Mouse (Mus musculus) right cerebral cortex, postnatal 36 days (tissue): Measurements from ENCODE around the gene Ctnnbip1.

Experiments used
- DNase-seq, 2 experiments: peaks; one replicate each; pipeline ENCODE4 v3.0.0; 2022; ENCODE audit warnings: low spot score in 2 of 2, mixed read lengths in 1 of 2

Gene Ctnnbip1

DNA sequence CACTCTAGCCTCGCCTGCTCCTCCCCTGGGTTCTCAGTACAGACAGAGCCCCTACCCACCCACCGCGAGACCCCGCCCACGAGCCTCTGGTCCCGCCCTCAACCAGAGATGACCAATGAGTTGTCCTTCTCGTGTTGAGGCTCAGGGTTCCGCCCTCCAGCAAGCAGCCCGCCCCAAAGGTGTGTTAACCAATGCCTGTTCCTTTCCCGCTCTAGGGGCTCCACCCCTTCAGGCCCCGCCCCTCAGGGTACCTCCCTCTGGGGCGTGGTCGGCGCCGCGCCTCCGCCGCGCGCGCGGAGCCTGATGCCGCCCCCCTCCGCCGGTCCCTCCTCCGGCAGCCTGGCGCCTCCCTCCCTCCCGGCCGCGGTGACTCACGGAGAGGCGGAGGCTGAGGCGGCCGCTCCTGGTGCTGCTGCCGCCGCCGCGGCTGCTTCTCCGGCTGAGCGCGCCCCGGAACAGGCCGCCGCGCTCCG is at the start of gene Ctnnbip1:
Gene Ctnnbip1 (plus strand): TSS at position 369 of the 473 bp plus-strand sequence.
- DNase-seq = peak; percentile 93 to 95

DNA sequence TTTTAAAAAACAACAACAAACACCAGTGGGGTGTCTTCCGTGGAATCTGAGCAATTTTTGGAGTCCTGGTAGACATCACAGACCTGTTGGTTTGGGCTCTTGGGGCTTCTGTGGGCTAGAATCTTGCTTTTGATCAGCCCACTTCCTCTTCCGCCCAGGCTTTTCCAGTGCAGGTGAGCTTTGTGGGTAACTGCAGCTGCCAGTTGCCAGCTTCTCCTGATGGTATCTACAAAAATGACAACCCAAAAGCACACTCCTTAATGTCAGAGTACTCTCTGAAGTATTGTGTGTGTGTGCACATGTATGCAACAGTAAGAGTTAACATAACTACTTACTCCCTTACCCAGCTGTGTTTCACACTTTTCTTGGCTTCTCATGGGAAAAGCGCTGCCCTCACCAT is 48.5 kb upstream of the Ctnnbip1 start:
- no peak for DNase-seq

DNA sequence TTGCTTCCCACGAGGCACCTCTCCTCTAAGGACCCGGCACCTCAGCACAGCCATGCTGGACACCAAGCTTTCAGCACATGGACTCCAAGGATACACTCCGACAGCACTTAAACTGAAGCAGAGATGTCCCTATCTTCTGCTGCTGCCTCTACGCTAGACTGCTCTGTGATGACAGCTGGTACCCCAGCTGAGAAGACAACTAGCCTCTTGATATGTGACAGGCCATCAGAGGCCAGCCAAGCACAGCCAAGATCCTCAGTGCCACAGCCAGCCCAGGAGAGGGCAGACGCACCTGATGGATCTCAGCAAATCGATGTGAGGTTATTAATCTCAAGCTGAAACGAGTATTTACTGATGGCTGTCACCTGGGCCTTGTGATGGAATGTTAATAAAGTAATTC is 42.9 kb upstream of the Ctnnbip1 start:
- DNase-seq = no peak

DNA sequence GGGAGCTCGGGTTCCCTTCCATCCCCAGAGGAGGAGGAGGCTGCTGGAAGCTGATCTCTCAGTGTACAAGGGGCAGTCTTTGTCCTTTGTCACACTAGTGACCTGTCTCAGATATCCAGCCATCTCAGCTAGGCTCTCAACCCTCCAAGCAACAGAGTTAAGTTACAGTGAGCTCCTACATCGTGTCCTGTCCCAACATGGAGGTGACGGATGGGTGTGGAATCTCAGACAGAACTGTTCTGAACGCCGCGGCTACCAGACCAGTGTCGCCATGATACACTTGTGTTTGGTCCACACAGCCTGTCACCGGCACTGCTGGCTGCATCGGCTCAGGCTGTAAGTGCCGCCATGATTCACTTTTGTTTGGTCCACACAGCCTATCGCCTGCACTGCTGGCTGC is 41.0 kb upstream of the Ctnnbip1 start, which contains the start of gene Tmem274:
Gene Tmem274 (plus strand): TSS at position 301 of the 400 bp plus-strand sequence.
- DNase-seq = no peak

DNA sequence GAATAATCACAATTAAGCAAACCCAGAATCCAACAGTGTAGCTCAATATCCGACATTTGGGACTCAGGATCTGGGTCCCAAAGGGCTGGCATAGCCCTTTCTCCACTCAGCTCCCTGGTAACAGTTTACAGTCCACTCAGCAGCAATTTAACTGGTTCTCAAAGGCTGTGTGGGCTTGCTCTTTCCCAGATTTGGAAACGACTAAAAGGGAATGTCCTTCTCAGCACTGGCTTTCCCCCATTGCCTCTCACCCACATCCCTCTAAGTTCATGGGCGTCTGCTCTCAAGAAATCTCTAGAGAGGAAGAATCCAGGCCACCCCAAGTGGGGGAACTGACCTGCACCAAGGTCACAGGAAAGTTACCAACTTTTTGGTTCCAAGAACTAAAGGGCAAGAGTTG is 33.5 kb upstream of the Ctnnbip1 start:
- no peak for DNase-seq

DNA sequence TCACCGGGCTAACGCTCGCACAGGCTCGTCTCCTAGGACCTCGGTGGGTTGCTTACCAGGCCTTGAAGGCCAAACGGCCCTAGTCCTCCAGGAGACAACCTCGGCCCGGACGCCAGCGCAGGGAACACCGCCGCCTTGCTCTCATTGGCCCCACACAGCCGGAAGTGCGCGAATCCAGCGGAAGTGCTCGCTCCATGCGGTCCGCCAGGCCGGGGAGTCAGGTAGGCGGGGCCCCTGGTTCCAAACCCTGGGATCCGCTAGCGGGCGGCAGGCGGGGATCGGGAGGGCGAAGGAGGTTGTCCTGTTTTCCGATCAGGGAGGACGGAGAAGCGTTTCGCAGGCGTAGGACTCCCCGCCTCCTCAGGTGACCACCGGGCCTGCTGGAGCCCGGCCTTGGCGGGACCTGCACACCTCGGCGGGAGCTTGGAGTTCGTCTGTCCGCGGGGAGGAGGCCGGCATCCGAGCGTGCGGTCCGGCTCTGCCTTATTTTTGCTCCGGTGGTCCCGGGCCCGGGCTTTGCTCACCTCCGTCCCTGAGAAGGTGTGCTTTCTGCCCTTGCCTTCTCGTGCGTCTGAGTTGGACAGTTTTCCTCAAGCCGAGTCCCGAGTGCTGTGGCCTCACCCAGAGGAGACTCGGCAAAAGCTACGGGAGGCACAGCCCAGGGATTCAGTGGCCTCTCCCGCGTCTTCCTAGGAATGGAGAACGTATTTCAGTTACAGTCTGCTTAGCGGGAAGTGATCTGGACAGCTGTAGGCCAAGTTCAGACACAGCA is 32.8 kb upstream of the Ctnnbip1 start, which contains the start of the genes Nmnat1 and Lzic:
Gene Nmnat1 (minus strand): TSS at position 150 of the 772 bp plus-strand sequence.
Gene Lzic (plus strand): TSS at position 177 of the 772 bp plus-strand sequence.
- peak; percentile 87 for DNase-seq

DNA sequence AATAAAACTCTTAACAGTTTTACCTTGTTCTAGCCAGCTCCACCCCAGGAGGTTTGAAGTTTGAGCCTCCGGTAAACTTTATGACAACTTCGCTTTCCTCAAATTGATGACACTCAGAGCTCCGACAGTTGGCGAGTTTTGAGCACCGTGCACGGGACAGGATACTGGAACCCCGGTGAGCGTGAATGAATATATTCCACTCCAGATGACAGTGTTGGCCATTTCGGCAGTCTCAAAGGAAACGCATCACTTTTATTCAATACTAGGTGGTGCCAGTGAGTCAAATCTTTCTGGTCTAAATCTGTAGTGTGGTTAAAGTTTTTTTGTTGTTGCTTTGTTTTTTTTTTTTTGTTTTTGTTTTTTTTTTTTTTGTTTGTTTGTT is 32.2 kb upstream of the Ctnnbip1 start:
- DNase-seq = no peak

DNA sequence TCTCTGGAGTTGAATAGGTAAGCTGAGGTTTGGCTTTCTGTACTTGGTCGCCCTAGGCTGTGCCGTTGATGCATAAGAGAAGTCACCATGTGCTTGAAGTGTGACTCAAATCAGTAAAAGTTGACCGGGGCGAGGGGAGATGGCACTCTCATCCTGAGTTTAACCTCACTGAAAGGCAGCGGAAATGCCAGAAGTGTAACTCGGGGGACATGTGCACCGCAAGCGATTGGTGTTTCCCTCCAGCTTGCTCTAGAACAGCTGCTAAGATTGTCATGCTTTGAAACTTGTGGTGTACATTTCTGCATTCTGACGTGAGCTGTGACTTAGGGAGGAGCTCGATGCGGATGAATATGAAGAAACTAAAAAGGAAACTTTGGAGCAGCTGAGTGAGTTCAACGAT is 30.3 kb upstream of the Ctnnbip1 start:
- DNase-seq = no peak

DNA sequence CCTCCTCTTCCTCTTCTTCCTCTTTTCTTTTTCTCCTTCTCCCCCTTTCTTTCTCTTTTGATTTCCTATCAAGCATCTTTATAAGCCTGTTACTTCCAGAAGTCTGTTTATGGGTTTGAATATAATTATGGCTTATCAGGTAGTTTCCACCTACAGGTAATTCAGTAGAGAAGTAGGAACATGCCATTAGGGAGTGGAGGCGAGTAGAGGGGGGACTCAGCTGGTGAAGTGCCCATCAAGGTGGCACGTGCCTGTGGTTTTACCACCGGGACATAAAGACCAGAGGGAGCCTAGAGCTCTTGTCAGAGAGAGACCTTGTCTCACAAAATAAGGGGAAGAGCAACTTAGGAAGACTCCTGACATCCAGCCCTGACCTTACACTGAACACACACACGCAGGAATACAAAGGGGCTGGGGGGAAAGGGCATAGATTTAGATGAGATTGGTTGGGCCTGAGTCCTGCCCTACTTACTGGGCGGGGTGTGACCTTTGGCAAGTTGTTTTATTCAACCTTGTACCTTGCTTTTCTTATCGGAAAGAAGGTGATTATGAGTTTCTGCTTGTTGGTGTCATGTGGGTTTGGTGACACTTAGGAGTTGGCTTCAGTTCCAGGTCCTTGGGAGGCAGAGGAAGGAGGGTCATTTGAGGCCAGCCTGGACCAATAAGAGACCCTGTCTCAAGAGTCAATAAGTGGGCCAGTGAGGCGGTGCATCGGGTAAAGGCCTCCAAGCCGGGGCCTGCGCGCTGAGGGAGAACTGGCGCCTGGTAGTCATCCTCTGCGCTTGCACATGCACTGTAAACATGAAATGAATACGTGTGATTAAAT is 28.4 kb upstream of the Ctnnbip1 start:
- no peak for DNase-seq

DNA sequence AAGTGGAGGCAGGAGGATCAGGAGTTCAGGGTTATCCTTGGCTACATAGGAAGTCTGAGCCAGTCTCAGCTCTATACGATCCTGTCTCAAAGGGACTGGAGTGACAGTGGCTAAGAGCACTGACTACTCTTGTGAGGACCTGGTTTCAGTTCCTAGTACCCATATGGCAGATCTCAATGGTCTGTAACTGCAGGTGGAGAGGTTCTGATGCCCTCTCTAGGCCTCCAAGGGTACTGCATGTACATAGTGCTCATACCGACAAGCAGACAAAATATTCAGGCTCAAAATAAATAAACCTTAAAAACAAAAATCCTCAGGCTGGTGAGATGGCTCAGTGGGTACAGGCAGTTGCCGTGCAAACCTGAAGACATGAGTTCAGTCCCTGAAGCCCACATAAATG is 26.9 kb upstream of the Ctnnbip1 start:
- no peak for DNase-seq

DNA sequence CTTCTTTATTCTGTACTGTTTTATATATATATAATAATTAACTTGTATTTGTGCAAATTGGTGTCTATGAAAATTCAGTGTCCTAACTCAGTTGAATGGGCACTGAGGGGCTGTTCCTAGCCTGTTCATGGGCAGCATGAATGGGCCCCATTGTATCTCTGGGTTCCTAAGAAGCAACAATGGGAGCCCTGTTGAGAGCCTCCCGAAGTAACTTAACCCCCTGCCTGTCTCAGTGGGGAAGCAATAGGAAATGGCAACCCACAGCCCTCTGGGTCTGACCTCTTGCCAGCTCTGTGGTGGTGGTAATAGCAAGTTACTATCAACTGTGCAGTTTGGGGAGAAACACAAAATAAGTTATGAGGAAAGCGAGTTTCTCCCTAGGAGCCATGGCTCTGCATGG is 21.4 kb upstream of the Ctnnbip1 start:
- DNase-seq = peak in 1 of 2 experiments; percentile 9

DNA sequence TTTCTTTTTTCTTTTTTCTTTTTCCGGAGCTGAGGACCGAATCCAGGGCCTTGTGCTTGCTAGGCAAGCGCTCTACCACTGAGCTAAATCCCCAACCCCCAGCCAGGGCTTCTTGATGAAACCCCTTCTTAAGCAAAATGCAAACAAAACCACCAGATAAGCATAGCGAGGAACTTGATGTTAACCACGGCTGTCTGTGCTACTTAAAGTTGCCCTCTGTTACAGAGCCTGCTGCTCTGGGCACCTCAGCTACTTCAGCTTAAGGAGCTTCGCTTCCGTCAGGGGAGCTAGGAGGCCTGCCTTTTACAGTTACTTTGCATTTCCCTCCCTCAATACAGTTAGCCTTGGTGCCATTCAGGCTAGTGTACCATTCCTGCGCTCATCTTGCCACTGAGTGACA is 19.1 kb upstream of the Ctnnbip1 start:
- no peak for DNase-seq

DNA sequence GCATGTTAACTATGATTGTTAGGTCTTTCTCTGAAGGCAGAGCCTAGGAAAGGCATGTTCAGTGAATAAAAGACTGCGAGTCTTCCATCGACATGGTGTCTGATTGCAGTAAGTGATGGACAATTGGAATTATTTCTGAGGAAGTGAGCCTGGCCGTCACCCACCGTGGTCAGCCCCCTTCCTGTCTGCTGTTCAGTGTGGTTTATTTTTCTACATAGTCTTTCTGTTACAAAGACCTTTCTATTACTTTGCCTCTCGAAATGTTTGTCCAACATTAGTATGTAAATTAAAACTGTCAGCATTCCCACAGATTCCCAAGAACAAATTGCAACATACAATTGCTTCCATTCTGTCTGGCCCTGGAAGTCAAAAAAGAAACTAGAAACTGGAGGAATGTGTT is 18.2 kb upstream of the Ctnnbip1 start:
- no peak for DNase-seq

DNA sequence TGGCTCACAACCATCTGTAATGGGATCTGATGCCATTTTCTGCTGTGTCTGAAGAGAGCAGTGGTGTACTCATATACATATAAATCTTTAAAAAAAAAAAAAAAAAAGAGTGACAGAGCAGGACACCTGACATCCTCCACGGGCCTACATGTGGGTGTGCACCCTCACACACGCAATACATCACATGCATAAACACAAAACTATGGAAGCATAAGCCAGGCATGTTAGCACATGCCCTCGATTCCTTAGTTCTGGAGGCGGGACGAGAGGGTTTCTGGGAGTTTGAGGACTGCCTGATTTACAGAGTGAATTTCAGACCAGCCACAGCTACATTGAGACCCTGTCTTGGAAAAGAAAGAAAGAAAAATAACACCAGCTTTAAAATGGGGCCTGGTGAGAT is 13.7 kb upstream of the Ctnnbip1 start:
- DNase-seq = no peak

DNA sequence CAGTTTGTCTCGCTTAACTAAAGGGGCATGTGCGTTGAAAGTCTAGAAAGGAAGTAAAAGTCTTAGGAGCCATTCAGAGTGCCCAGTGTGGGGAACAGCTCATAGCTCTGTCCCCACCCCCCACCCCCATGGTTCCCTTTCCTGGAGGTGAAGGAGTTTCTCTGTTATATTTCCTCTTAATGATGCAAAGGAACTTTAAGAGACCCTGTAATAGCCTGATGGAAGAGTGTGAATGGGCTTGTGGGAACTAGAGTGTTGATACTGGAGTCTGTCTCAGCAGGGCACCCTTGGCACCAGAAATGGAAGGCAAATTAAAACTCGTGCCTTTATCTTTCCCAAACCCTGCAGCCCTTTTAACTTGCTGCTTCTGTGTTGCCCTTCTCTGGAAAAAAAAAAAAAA is 13.2 kb upstream of the Ctnnbip1 start:
- DNase-seq = no peak

DNA sequence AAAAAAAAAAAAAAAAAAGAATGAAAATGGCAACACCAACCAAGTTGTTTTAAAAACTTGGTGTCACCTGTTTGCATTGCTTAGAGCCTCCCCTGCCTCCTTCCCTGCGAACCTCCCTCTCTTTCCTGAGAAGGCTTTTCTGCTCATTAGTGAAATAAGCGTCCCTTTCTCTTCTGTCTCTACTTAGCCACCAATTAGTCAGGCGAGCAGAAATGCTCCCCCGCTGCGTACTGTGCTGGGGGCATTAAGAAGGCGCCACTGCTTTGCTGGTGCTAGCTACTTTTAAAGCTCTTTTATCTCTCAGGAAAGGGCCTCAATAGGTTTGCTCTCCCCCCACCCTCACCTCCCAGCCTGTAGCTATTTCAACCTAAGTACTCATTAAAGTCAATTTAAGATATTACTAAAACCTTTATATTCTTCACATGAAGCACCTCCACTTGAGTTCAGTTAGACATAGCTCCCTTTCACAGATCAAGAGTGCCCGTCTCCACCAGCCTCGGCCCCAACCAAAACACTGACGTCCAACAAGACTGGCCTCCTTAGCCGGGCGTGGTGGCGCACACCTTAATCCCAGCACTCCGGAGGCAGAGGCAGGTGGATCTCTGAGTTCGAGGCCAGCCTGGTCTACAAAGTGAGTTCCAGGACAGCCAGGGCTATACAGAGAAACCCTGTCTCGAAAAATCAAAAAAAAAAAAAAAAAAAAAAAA is 12.6 kb upstream of the Ctnnbip1 start:
- no peak for DNase-seq

DNA sequence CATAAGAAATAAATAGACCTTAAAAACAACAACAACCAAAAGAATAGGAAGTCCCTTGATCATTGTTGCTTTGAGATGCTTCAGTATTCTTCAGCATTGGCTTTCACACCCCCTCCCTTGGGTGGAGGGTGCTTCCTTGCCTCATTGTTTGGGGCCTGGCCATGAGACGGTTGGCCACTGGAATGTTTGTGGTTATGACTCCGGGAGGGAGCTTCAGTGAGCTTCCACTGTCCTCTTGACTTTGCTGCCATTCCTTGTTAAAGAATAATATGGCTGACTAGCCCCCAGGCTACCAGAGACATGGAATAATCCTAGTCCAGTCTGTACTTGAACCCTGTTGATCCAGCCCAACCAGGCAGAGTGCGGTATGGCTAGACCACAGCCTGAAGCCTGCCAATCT is 11.1 kb upstream of the Ctnnbip1 start:
- DNase-seq = no peak

DNA sequence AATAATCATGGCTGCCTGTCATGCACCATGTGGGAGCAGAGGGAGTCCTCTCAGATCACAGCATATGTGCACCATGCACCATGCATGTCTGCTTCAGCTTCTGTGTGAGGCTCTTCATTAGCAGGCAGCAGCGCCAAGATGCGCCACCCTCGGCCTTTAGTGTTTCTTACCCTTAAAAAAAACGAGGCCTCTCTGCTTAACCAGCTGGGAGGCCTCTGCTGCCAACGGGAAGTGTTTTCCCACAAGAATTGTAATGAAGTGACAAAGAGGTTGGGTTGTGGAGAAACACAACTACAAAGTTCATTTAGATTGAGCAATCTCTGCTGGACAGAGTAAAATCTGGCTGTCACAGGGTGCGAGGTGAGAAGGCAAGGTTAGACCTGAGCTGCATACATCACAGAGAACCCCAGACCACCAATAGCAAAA is 6.8 kb upstream of the Ctnnbip1 start:
- DNase-seq = no peak

DNA sequence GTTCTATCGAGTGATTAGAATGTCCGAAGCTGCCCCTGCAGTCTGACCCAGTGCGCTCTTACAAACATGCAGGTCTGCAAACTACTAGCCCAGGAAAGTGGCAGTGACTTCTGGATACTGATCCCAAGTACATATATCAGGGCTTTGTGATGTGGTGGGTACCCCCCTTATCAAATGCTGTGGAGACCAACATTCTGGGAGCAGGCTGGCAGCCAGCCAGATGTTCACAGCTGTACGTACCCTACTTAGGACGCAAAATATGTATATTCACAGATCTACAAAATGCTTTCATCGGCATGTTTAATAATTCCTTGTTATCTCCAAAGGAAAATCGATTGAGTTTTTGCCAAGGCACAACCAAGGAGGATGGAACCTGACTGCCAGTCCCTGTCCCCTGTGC is 6.0 kb upstream of the Ctnnbip1 start:
- DNase-seq = no peak

DNA sequence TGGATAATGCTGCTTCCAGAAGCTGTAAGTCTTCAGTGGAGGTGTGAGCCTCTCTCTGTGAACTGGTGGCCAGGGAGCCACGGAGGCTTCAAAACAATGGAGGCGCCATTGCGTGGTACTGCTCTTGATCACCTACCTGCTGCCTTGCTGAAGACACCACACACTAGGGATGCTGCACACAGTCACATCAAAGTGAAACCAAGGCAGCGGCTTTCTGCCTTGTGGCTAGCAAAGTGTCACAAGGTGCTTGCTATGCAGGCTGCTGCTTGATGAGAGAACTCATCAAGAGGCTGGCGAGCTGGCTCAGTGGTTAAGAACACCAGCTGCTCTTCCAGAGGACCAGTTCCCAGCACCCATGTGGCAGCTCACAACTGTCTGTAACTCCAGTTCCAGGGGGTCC is 2.3 kb upstream of the Ctnnbip1 start:
- no peak for DNase-seq

DNA sequence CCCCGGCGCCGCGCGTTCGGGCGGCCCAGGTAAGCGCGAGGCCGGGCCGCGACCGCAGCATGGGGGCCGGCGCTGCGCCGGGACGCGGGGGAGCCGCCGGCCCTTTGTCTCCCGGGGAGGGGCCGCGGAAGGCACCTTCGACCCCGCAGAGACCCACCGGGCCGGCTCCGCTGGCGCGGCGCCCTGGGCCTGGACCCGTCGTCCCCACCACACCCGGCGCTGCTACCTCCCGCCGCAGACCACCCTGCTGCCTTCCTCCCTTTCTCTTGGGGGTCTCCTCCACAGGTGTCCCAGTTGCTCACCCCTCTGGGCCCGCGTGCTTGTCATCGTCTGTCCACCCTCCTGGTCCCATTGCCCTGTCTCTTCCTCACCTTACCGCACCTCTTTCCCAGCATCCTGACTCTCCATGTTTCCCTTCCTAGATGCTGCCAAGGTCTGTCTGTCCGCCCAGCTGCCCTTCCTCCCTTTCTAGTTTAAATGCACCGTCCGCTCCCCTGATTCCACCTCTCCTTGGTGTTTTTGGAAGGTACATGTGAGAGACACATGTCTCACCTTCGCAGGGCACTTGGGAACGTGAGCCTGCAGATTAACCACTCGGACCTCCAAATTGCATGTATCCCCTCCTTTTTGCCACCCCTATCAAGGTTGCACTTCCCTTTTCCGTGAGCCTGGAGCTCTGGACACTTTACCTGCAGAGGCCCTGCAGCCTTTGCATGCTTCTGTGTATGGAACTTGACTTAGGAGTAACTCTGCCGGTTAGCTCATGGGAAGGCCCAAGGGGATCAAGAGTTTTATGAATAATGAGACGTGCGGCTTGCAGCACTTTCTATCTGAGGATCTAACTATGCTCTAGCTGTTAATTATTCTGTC is 550 bp downstream of the Ctnnbip1 start:
- DNase-seq = no peak
